Mouse (Mus musculus) liver, postnatal 0 days (tissue): ENCODE results near the gene Gtf2h1.

ENCODE experiments used
- CTCF ChIP-seq: sonication (generic); IDR thresholded peaks from 2 replicates; pipeline ENCODE4 v1.5.1; 2016; ENCODE audit warnings: antibody characterized with exemption, low read depth
- EP300 ChIP-seq: IDR thresholded peaks from 2 replicates; pipeline ENCODE4 v1.6.1; 2016; ENCODE audit warnings: antibody characterized with exemption, low read depth, mild to moderate bottlenecking

GRCm38 (mm10) chr7:46762601-46763000 lies 33.3 kb upstream of the Gtf2h1 start:
- TF ChIP-seq CTCF, result no peak
- no peak for TF ChIP-seq EP300
